Mouse (Mus musculus) C2C12 (cell line): ENCODE measurements around the gene Zic5. TPM values are rescaled to one million over a fixed set of nuclear protein-coding genes. Genes with fewer than 3 reads are reported as not detected.
"Not testable (repeated sequence)": the region's sequence is repeated elsewhere in the genome, so short reads cannot be mapped to it uniquely, and the experiment has no call there.

Experiments
- H3K27me3 ChIP-seq: one replicate; pipeline ENCODE4 v1.6.1; 2011; ENCODE audit not compliant: control insufficient read depth, insufficient read depth, insufficient read length
- H3K36me3 ChIP-seq: one replicate; pipeline ENCODE4 v1.6.1; 2011; ENCODE audit not compliant: control insufficient read depth, insufficient read depth
- H3K4me3 ChIP-seq: one replicate; pipeline ENCODE4 v1.5.1; 2011; ENCODE audit warnings: mild to moderate bottlenecking, control low read depth; ENCODE audit not compliant: poor library complexity, insufficient read depth, severe bottlenecking
- H3K79me2 ChIP-seq: one replicate; pipeline ENCODE4 v1.6.1; 2011; ENCODE audit not compliant: control insufficient read depth, insufficient read depth
- H3K79me3 ChIP-seq: one replicate; pipeline ENCODE4 v1.6.1; 2011; ENCODE audit warnings: low read depth, control low read depth
- H3ac ChIP-seq: one replicate; pipeline ENCODE3; 2011; ENCODE audit warnings: low read depth; ENCODE audit not compliant: control insufficient read depth, insufficient read length
- CEBPB ChIP-seq: IDR thresholded peaks from one replicate; pipeline ENCODE4 v1.6.1; 2011; ENCODE audit warnings: low read depth, mild to moderate bottlenecking, control low read depth, moderate library complexity
- CTCF ChIP-seq: IDR thresholded peaks from one replicate; pipeline ENCODE4 v1.5.1; 2011; ENCODE audit not compliant: control insufficient read depth, insufficient read depth, insufficient read length
- FOSL1 ChIP-seq: IDR thresholded peaks from one replicate; pipeline ENCODE4 v1.8.0; 2011; ENCODE audit warnings: mild to moderate bottlenecking, low read length; ENCODE audit not compliant: poor library complexity, insufficient read depth, severe bottlenecking
- MAX ChIP-seq: IDR thresholded peaks from one replicate; pipeline ENCODE4 v1.6.1; 2011; ENCODE audit warnings: mild to moderate bottlenecking, control low read depth
- MYOD1 ChIP-seq: IDR thresholded peaks from one replicate; pipeline ENCODE4 v1.6.1; 2011; ENCODE audit warnings: low read depth; ENCODE audit not compliant: control insufficient read depth, insufficient read length
- MYOG ChIP-seq: IDR thresholded peaks from one replicate; pipeline ENCODE4 v1.6.1; 2011; ENCODE audit not compliant: control insufficient read depth, insufficient read length; ENCODE audit errors: extremely low read depth
- USF1 ChIP-seq: IDR thresholded peaks from one replicate; pipeline ENCODE4 v1.6.1; 2011; ENCODE audit warnings: low read depth, mild to moderate bottlenecking, control low read depth, moderate library complexity
- polyA plus RNA-seq: library from polyadenylated mRNA; unstranded; fragments of >200 nt; fragmentation: generic; extraction: Trizol; gene quantifications from one replicate; pipeline ENCODE4 v1.2.1, GENCODE M21; 2012; ENCODE audit warnings: missing spikeins

Zic5 gene
- polyA plus RNA-seq, 1 experiment, result 0.76 TPM

- no peak overlapping the region for H3K4me3 ChIP-seq
- no peaks in the 10 kb centered on the region for H3K79me2 ChIP-seq
- H3K36me3 ChIP-seq, result no peaks in the 10 kb centered on the region
- H3ac ChIP-seq, result no peak overlapping the region
- H3K79me3 ChIP-seq, result no peaks in the 10 kb centered on the region
- TF ChIP-seq CTCF, result no peak
- no peak for TF ChIP-seq MYOD1
- TF ChIP-seq MAX, result no peak
- TF ChIP-seq MYOG, result no peak
- TF ChIP-seq CEBPB, result no peak
- TF ChIP-seq USF1, result no peak
- no peak for TF ChIP-seq FOSL1
- H3K27me3 ChIP-seq, result no peaks in the 10 kb centered on the region
Measured at GRCm38 (mm10) chr14:122460226-122460625, 5.3 kb downstream of the Zic5 start.

GRCm38 (mm10) chr14:122459776-122460175 is 5.7 kb downstream of the Zic5 start:
- no peaks in the 10 kb centered on the region for H3K79me3 ChIP-seq

GRCm38 (mm10) chr14:122459332-122459731 is 6.1 kb downstream of the Zic5 start:
- not testable (repeated sequence) for H3K4me3 ChIP-seq, H3ac ChIP-seq, H3K27me3 ChIP-seq, H3K79me2 ChIP-seq, H3K36me3 ChIP-seq, H3K79me3 ChIP-seq

More at GRCm38 (mm10) chr14:122459776-122460175, 5.7 kb downstream of the Zic5 start:
- no peaks in the 10 kb centered on the region for H3K79me2 ChIP-seq
- no peak overlapping the region for H3K4me3 ChIP-seq
- no peak overlapping the region for H3ac ChIP-seq
- no peaks in the 10 kb centered on the region for H3K36me3 ChIP-seq
- TF ChIP-seq MYOD1 (no peak), MYOG (no peak), FOSL1 (no peak), CEBPB (no peak), USF1 (no peak), CTCF (no peak), MAX (no peak)
- H3K27me3 ChIP-seq, result no peaks in the 10 kb centered on the region

GRCm38 (mm10) chr14:122455562-122455958 is 9.9 kb downstream of the Zic5 start:
- H3K36me3 ChIP-seq, result no peaks in the 10 kb centered on the region
- H3ac ChIP-seq, result no peak overlapping the region
- no peak for TF ChIP-seq FOSL1
- TF ChIP-seq MYOD1, result no peak
- no peak for TF ChIP-seq CTCF
- no peak for TF ChIP-seq MAX
- no peak for TF ChIP-seq USF1
- TF ChIP-seq CEBPB, result no peak
- TF ChIP-seq MYOG, result no peak
- H3K79me2 ChIP-seq, result no peaks in the 10 kb centered on the region
- H3K27me3 ChIP-seq, result peaks cover 9% of the 10 kb centered on the region
- H3K4me3 ChIP-seq, result no peak overlapping the region
- H3K79me3 ChIP-seq, result no peaks in the 10 kb centered on the region

- no peaks in the 10 kb centered on the region for H3K36me3 ChIP-seq
- H3K79me3 ChIP-seq, result no peaks in the 10 kb centered on the region
- no peak overlapping the region for H3ac ChIP-seq
- no peak overlapping the region for H3K4me3 ChIP-seq
- H3K27me3 ChIP-seq, result peaks cover 14% of the 10 kb centered on the region
- H3K79me2 ChIP-seq, result no peaks in the 10 kb centered on the region
- TF ChIP-seq MYOD1 (no peak), CEBPB (no peak), FOSL1 (no peak), USF1 (no peak)
Measured at GRCm38 (mm10) chr14:122454901-122455561, 10.4 kb downstream of the Zic5 start.

GRCm38 (mm10) chr14:122453996-122454738 is 11.3 kb downstream of the Zic5 start:
- H3K36me3 ChIP-seq, result no peaks in the 10 kb centered on the region
- no peak overlapping the region for H3ac ChIP-seq
- no peak overlapping the region for H3K4me3 ChIP-seq
- peaks cover 17% of the 10 kb centered on the region for H3K27me3 ChIP-seq
- no peaks in the 10 kb centered on the region for H3K79me3 ChIP-seq
- TF ChIP-seq MYOG (no peak), MAX (no peak), FOSL1 (no peak), CTCF (no peak), MYOD1 (no peak), USF1 (no peak), CEBPB (no peak)
- no peaks in the 10 kb centered on the region for H3K79me2 ChIP-seq
